Mouse (Mus musculus) ovary, adult 10 weeks (tissue): Measurements from ENCODE around the gene Gm11568. TPM values are rescaled to one million over a fixed set of nuclear protein-coding genes. Genes with fewer than 3 reads are reported as not detected.

Experiments used
- polyA plus RNA-seq: library from polyadenylated mRNA; stranded (reverse); fragments of 350-450 nt; fragmentation: Illumina TruSeq; extraction: RNeasy Lipid Tissue Mini Kit (QIAGEN cat#74804); gene quantifications from one replicate; pipeline ENCODE4 v1.2.3, GENCODE M21; 2014

Gene Gm11568
- polyA plus RNA-seq = not detected

GRCm38 (mm10) chr11:99857617-99858016 lies at the start of gene Gm11568:
TSS of gene Gm11568 (plus strand) at chr11:99857917.

GRCm38 (mm10) chr11:99809792-99810191 lies 47.9 kb upstream of the Gm11568 start, which contains the start of gene Krtap4-13:
TSS of gene Krtap4-13 (minus strand) at chr11:99809892.

GRCm38 (mm10) chr11:99815566-99815965 lies 42.2 kb upstream of the Gm11568 start, which contains the start of gene Gm11564:
TSS of gene Gm11564 (minus strand) at chr11:99815666.

GRCm38 (mm10) chr11:99837966-99838365 lies 19.8 kb upstream of the Gm11568 start, which contains the start of gene 2300003K06Rik:
TSS of gene 2300003K06Rik (minus strand) at chr11:99838066.

GRCm38 (mm10) chr11:99851508-99851907 lies 6.2 kb upstream of the Gm11568 start, which contains the start of gene Krtap4-16:
TSS of gene Krtap4-16 (minus strand) at chr11:99851608.

GRCm38 (mm10) chr11:99864176-99864575 lies 6.5 kb downstream of the Gm11568 start, which contains the start of gene Gm11559:
TSS of gene Gm11559 (plus strand) at chr11:99864476.

GRCm38 (mm10) chr11:99873089-99873488 lies 15.4 kb downstream of the Gm11568 start, which contains the start of gene Krtap9-1:
TSS of gene Krtap9-1 (plus strand) at chr11:99873389.

GRCm38 (mm10) chr11:99878887-99879286 lies 21.2 kb downstream of the Gm11568 start, which contains the start of gene Gm11567:
TSS of gene Gm11567 (plus strand) at chr11:99879187.

GRCm38 (mm10) chr11:99907620-99908019 lies 49.9 kb downstream of the Gm11568 start, which contains the start of gene Krtap31-1:
TSS of gene Krtap31-1 (plus strand) at chr11:99907920.

Other genes starting within 250 kb of the Gm11568 start
- gene Gm11937, start 247.7 kb upstream of the Gm11568 start, polyA plus RNA-seq = not detected
- gene Krtap2-4, start 243.1 kb upstream of the Gm11568 start, polyA plus RNA-seq = not detected
- gene Gm11562, start 237.5 kb upstream of the Gm11568 start, polyA plus RNA-seq = not detected
- not detected for gene Krtap4-1, start 229.7 kb upstream of the Gm11568 start, polyA plus RNA-seq
- not detected for gene Krtap4-2, start 222.8 kb upstream of the Gm11568 start, polyA plus RNA-seq
- not detected for gene Krtap4-7, start 213.8 kb upstream of the Gm11568 start, polyA plus RNA-seq
- gene Gm11555, start 207.7 kb upstream of the Gm11568 start, polyA plus RNA-seq = not detected
- gene Gm11563, start 199.0 kb upstream of the Gm11568 start, polyA plus RNA-seq = not detected
- gene Krtap4-6, start 192.0 kb upstream of the Gm11568 start, polyA plus RNA-seq = not detected
- gene Gm14190, start 167.2 kb upstream of the Gm11568 start, polyA plus RNA-seq = not detected
- not detected for gene Gm14180, start 123.6 kb upstream of the Gm11568 start, polyA plus RNA-seq
- not detected for gene Gm11595, start 85.0 kb upstream of the Gm11568 start, polyA plus RNA-seq
- not detected for gene Krtap4-8, start 77.2 kb upstream of the Gm11568 start, polyA plus RNA-seq
- gene Krtap4-9, start 72.7 kb upstream of the Gm11568 start, polyA plus RNA-seq = not detected
- not detected for gene Gm11596, start 64.5 kb upstream of the Gm11568 start, polyA plus RNA-seq
- gene Gm11569, start 59.0 kb upstream of the Gm11568 start, polyA plus RNA-seq = not detected
- not detected for gene Gm11554, start 53.5 kb upstream of the Gm11568 start, polyA plus RNA-seq
- not detected for gene Krtap4-13, start 48.0 kb upstream of the Gm11568 start, polyA plus RNA-seq
- not detected for gene Gm11564, start 42.3 kb upstream of the Gm11568 start, polyA plus RNA-seq
- not detected for gene 2300003K06Rik, start 19.9 kb upstream of the Gm11568 start, polyA plus RNA-seq
- gene Krtap4-16, start 6.3 kb upstream of the Gm11568 start, polyA plus RNA-seq = not detected
- not detected for gene Gm11559, start 6.6 kb downstream of the Gm11568 start, polyA plus RNA-seq
- not detected for gene Krtap9-1, start 15.5 kb downstream of the Gm11568 start, polyA plus RNA-seq
- gene Gm11567, start 21.3 kb downstream of the Gm11568 start, polyA plus RNA-seq = not detected
- gene Krtap31-1, start 50.0 kb downstream of the Gm11568 start, polyA plus RNA-seq = not detected
- not detected for gene Gm11565, start 56.8 kb downstream of the Gm11568 start, polyA plus RNA-seq
- gene Krtap31-2, start 78.4 kb downstream of the Gm11568 start, polyA plus RNA-seq = not detected
- gene Krtap9-5, start 90.6 kb downstream of the Gm11568 start, polyA plus RNA-seq = not detected
- not detected for gene Krtap29-1, start 121.1 kb downstream of the Gm11568 start, polyA plus RNA-seq
- not detected for gene Krtap16-1, start 128.7 kb downstream of the Gm11568 start, polyA plus RNA-seq
- not detected for gene Krtap17-1, start 136.1 kb downstream of the Gm11568 start, polyA plus RNA-seq
- not detected for gene Krt33a, start 158.3 kb downstream of the Gm11568 start, polyA plus RNA-seq
- gene Krt33b, start 172.0 kb downstream of the Gm11568 start, polyA plus RNA-seq = not detected
- not detected for gene Krt34, start 183.6 kb downstream of the Gm11568 start, polyA plus RNA-seq
- gene Krt31, start 192.6 kb downstream of the Gm11568 start, polyA plus RNA-seq = not detected
- not detected for gene Krt32, start 230.3 kb downstream of the Gm11568 start, polyA plus RNA-seq
- gene Krt35, start 238.3 kb downstream of the Gm11568 start, polyA plus RNA-seq = not detected
- gene Krt36, start 247.7 kb downstream of the Gm11568 start, polyA plus RNA-seq = not detected